Mouse (Mus musculus): ENCODE data around the gene Dppa5a.
"Not testable (repeated sequence)": the region's sequence is repeated elsewhere in the genome, so short reads cannot be mapped to it uniquely, and the experiment has no call there.

The Dppa5a gene

GRCm38 (mm10) chr9:78364701-78365100, 3.3 kb downstream of the Dppa5a start:
- DNase-seq, result no peak

GRCm38 (mm10) chr9:78363374-78363773, 4.6 kb downstream of the Dppa5a start:
- DNase-seq, result no peak

GRCm38 (mm10) chr9:78360484-78360872, 7.5 kb downstream of the Dppa5a start:
- no peak for DNase-seq

GRCm38 (mm10) chr9:78359750-78360483, 8.1 kb downstream of the Dppa5a start:
- DNase-seq, result no peak

- DNase-seq, result peak; percentile 13
These were observed 9.9 kb downstream of the Dppa5a start for GRCm38 (mm10) chr9:78358053-78358452.

- DNase-seq, result no peak
These were observed 12.4 kb downstream of the Dppa5a start, which contains the start of gene Gsta2 for GRCm38 (mm10) chr9:78355611-78356010. Gsta2 (minus strand) TSS chr9:78355788.

- DNase-seq, result no peak
These were observed 13.1 kb downstream of the Dppa5a start for GRCm38 (mm10) chr9:78354665-78355578.

GRCm38 (mm10) chr9:78351504-78352220, 16.3 kb downstream of the Dppa5a start:
- DNase-seq, result no peak

- not testable (repeated sequence) for DNase-seq
These were observed 18.0 kb downstream of the Dppa5a start for GRCm38 (mm10) chr9:78350007-78350406.

GRCm38 (mm10) chr9:78349141-78349540, 18.8 kb downstream of the Dppa5a start:
- DNase-seq, result not testable (repeated sequence)

GRCm38 (mm10) chr9:78348206-78349004, 19.6 kb downstream of the Dppa5a start:
- DNase-seq, result not testable (repeated sequence)

- no peak for DNase-seq
These were observed 21.0 kb downstream of the Dppa5a start for GRCm38 (mm10) chr9:78347004-78347403.

- not testable (repeated sequence) for DNase-seq
These were observed 22.7 kb downstream of the Dppa5a start for GRCm38 (mm10) chr9:78345235-78345634.

- DNase-seq, result not testable (repeated sequence)
These were observed 24.9 kb downstream of the Dppa5a start for GRCm38 (mm10) chr9:78343055-78343454.

GRCm38 (mm10) chr9:78342494-78342893, 25.5 kb downstream of the Dppa5a start:
- not testable (repeated sequence) for DNase-seq

GRCm38 (mm10) chr9:78340324-78340723, 27.7 kb downstream of the Dppa5a start:
- DNase-seq, result peak; percentile 6

- not testable (repeated sequence) for DNase-seq
These were observed 30.9 kb downstream of the Dppa5a start for GRCm38 (mm10) chr9:78337050-78337449.

- DNase-seq, result not testable (repeated sequence)
These were observed 40.7 kb downstream of the Dppa5a start, which contains the start of gene Omt2b for GRCm38 (mm10) chr9:78327289-78327688. Omt2b (plus strand) TSS chr9:78327589.

GRCm38 (mm10) chr9:78319499-78319898, 48.5 kb downstream of the Dppa5a start:
- no peak for DNase-seq
